Mouse (Mus musculus) urinary bladder, adult 18-20 months (tissue): ENCODE measurements around the gene Palm3.
"Not testable (repeated sequence)": the region's sequence is repeated elsewhere in the genome, so short reads cannot be mapped to it uniquely, and the experiment has no call there.

Source experiments
- DNase-seq, 2 experiments: peaks; one replicate each; pipeline ENCODE4 v3.0.0; 2022; ENCODE audit warnings: low spot score in 2 of 2, mixed read lengths in 2 of 2

Palm3 gene

DNA sequence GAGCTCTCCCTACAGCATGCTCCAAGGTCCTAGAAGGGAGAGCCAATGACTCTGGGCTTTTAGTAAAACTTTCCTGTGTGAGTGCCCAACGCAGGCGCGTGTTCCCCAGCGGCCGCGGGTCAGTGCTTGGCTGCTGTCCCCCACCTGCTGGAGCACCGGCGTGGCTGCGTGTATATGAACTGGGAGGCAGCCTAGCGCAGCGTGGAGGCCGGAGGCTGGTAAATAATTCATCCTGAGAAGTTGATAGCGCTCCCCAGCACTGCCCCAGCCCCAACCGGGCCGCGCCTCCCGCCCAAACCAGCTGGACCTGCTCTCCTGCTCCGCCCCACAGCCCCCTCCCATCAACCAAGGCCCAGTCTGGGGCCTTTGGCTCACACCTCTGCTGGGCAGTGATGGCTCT lies at the start of gene Palm3:
Palm3 (plus strand) TSS at position 376 of the 400 bp plus-strand sequence.
- no peak for DNase-seq

DNA sequence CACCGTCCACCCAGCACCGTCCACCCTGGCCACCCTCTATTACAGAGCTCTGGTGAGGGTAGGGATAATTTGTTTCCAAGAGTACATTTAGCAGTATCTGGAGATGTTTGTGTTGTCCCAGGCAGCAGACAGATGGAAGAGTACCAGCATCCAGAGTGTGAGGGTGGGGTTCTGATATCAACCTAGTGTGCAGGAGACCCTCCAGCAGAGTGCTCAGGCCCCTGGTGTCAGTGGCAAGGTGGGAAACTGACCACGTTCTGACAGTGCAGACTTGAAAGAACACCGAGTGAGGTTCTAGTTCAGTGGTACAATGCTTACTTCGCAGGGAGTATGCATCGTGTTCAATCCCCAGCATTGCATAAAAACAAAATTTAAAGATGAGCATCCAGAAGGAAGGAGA lies 49.6 kb upstream of the Palm3 start:
- no peak for DNase-seq

DNA sequence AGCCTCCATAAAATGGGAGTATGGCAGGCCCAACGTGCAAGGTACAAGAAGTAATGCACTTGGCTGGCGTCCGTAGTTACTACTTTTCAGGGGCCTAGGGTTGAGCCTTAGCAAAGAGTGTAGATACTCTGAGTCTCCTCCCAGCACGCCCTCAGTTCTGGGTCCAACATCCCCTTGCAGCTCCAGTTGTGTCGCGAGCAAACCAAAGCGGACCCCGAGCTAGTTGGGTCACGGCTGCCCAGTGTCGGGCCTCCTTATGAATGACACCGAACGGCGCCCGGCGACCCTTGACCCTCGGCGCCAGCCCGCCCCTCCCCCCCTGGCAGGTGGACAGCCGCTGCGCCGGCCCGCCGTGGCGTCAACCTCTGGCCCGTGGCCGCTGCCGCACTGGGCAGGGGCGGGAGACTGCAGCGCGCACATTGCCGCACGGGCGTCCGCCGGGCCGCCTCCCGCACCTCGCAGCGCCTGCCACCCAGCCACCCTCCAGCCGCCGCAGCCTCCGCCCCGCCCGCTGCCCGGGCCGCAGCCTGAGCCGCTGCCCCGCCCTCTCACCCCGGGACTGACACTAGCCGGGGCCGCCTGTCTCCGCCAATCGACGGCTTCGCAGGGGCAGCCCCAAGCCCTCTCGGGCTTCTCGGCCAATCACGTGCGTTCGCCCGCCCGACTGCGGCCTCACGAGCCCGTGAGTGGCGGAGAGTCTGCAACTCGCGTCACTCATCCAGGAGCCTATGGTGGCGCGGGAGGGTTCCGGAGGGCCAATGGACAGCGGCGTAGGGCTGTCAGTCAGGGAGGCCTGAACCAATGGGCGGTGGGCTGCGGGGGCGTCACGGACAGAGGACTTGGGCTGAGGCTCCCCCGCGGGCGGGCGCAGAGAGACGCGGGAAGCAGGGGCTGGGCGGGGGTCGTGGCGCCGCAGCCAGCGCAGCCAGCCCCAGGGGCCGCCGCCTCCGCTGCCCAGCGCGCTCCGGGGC lies 48.8 kb upstream of the Palm3 start, which contains the start of gene Prkaca:
Prkaca (plus strand) TSS at position 844 of the 971 bp plus-strand sequence.
- DNase-seq, result peak; percentile 86 to 98

DNA sequence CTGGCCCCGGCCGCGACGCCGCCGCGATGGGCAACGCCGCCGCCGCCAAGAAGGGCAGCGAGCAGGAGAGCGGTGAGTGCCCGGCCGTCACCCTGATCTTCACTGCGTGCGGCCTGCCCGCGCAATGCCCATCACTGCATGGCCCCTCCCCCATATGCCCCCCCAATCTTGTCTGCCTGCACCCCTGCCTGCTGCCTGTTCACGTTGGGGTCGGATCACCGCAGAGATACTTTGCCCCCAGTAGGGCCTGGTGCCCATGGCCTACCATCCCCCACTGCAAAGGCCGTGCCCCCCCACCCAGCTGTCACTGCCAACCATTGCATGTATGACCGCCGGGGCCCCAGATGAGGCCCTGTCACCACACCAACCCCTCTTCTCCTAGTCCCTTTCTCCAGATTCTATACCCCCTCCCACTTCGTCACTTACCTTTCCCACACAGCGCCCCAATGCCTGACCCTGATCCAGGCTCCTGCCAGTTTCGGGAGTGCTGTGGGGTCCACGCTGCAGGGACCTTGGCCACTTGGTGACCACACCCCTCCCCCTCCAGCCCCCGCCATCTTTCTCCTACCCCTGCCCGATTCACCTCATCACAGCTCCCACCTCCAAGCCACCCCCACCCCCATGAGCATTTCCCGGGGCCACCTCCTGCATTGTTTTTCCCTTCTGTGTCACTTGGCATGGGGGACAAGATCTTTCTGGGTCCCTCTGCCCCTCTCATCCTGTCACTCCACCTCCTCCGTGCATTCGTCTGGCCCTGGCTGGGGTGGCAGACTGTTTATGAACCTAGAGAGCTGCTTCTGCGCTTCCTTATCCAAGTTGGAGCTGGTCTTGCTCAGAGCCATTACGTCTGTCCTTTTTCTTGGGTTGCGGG lies 47.9 kb upstream of the Palm3 start:
- no peak for DNase-seq

DNA sequence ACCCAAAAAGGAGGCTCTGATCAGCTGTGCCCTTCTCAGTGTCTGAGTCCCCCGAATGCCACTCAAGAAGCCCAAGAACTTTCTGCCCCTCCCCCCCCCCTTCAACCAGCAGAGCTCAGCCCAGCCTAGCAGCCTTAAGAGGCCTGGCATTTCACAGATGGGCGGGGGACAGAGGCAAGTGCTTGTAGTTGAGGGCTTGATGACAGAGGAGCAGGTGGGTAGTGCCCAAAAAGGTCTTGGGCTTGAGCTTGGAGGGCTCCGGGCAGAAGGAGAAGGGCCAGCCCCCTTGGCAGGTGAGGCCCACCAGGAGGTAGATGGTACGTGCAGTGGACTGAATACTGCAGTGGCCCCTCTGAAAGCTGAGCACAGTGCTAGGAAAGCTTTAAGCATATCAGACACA lies 46.8 kb upstream of the Palm3 start:
- DNase-seq, result no peak

DNA sequence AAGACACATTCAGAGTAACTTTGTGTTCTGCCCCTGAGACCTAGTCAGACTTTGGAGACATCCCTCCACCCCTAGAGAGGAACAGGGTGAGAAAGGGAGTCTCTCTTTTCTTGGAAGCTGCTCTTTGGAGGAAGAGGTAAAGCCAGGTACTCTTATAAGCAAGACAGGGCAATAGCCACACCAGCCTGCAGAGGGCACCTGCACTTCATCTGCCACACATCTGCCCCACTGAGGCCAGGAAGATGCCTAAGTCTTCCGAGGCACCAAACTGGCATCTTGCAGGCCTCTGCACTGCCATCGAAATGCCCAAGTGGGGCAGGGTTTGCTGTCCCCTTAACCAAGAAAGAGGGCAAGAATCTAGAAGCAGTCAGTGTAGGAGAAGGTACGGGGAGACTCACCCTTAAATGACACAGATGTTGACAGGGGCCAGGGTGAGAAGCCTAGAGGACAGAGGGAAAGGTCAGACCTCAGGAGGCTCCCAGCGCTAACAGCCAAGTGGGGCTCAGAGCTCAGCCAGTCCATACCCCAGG lies 45.1 kb upstream of the Palm3 start:
- no peak for DNase-seq

DNA sequence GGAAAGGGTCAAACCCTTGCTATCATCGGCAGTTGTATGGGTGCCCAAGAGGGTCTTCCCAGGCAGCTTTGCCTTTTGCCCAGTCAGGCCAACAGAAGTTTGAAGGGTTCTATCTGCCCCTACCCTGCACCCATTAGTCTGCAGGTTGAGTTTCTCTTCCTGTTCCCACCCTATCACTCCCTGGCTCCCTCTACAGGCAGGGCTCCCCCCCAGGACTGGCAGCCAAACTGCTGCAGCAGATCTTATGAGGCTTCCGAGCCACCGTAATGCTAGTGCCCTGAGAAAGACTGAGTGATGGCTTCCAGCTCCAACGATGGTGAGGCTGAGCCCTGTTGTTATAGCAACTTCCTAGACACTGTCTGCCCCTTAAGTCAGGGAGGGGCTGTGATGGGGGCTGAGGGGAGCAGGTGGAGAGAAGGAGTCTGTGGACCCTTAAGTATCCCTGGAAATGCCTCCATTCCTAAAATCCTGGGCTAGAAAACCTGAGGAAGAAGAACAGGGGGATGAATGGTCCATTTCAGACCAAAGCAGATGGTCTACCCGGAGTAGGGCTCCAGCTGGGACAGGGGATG lies 44.4 kb upstream of the Palm3 start:
- no peak for DNase-seq

DNA sequence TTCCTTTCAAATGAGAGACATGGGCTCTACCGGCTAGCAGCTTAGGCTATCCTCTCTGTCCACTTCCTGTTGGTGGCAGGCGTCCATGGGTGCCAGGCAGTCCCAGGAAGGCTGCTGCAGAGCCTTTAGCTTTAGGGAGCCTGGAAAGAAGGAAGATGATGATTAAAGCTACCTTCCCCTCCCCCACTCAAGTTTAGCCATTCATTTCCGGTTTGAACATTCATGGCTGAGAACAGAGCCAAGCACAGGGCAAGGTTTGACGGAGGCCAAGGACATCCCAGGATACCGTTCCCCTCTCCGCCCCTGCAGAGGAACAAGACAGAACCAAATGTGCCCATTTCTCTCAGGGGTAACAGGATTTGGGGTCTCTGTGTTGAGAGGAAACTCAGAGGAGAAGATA lies 43.6 kb upstream of the Palm3 start:
- no peak for DNase-seq

DNA sequence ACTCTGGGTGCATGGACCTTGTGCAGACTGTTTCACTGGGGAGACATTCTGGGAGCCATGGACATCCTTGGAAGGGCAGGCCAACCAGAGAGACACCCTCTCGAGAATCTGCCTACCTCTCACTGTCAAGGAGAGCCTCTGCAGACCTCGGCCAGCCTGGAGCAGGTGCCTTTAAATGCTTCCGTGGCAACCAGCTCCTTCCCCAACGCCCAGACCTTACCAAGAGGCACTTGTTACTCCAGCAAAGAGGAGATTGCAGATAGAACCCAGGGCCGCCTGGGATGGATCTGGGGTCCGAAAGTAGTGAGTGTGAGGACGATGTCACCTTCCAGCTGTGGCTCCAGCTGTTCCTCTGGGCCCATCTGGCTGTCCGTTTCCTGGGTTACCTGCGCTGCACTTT lies 43.1 kb upstream of the Palm3 start:
- DNase-seq, result no peak

DNA sequence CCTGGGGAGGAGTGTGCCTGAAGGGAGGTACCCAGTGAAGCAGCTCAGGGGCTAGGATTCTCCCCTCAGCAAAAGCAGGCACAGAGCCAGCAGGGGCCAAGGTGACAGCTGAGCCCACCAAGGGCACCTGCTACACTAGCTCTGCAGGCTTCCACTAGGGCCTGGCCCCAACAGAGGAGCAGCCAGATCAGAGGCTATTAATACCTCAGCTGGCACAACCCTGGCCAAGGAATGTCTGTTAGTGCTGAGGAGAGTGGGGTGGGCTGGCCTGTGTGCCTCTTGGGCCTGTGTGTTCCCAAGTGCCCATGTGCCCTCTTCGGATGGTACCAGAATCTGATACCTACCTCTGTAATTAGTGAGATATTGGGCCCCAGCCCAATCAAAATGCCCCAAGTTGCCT lies 41.0 kb upstream of the Palm3 start:
- DNase-seq, result no peak

DNA sequence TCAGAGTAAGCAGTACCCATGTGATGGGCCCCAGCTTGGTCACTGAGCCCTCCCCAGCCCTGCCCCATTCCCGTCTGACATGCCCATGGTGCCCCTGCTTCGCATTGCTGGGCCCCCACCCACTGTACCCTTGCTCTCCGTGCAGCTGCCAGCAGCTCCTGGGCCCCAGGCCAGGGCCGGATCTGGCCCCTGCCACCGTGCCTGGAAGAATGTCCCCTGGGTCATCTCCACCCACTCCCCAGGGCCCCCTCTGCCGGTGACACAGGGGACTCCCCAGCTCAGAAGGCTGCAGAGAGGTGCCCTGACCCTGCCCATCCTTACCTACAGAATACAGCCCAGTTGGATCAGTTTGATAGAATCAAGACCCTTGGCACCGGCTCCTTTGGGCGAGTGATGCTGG lies 40.4 kb upstream of the Palm3 start:
- DNase-seq, result no peak

DNA sequence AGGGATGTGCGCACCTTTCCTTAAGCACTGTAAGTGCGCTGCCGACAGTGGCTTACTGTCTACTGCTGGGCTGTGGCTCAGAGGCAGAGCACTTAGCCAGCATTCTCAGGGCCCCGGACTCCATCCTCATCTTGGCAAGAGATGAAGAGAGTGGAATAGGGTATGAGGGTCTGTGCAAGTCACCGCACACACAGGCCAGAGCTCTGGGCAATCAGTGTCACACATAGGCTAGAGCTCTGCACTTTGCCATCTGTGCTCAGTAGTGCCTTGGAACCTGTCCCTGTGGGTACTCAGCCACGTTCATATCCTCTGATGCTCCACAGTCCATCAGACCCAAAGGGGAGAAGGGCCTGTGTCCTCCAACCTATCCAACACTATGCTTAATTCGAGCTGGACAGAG lies 39.7 kb upstream of the Palm3 start:
- no peak for DNase-seq

DNA sequence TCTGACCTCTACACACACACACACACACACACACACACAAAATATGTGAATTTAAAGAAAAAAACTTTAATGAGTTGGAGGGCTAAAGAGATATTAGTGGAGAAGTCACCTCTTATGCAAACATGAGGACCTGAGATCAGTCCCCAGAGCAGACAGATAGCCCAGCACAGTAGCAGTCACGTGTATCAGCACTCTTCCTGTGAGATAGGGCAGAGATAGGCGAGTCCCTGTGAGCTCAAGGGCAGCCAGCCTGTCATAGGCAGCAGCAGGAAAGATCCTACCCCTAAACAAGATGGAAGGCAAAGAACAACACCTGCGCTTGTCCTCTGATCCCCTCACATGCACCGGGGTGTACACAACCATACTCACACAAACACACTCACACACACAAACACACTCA lies 38.8 kb upstream of the Palm3 start:
- no peak for DNase-seq

DNA sequence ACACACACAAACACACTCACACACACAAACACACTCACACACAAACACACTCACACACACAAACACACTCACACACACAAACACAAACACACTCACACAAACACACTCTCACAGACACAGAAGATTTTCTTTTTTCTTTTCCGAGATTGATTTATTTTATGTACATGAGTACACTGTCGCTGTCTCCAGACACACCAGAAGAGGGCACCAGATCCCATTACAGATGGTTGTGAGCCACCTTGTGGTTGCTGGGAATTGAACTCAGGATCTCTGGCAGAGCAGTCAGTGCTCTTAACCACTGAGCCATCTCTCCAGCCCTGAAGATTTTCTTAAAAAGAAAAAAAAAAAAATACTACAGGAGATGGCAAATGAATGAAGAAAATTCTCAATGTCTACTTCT lies 38.0 kb upstream of the Palm3 start:
- DNase-seq, result not testable (repeated sequence)

DNA sequence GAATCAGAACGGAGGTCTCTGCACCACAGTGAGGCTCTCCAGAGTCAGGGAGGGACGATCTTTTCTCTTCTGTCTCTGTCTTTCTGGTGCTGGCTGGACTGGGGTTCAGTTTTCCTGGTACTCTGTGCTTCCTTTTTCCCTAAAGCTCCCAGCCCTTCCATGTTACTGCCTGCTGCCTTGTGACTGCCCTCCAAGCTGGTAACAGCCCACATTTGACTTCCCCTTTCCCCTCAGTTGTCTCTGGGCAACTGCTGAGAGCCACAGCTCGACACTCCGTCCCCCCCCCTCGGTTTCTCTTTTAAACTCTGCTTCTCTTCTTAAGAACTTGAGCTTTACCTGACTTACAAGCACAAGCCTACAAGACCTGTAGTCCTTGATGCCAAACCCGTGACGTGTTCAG lies 32.0 kb upstream of the Palm3 start:
- no peak for DNase-seq

DNA sequence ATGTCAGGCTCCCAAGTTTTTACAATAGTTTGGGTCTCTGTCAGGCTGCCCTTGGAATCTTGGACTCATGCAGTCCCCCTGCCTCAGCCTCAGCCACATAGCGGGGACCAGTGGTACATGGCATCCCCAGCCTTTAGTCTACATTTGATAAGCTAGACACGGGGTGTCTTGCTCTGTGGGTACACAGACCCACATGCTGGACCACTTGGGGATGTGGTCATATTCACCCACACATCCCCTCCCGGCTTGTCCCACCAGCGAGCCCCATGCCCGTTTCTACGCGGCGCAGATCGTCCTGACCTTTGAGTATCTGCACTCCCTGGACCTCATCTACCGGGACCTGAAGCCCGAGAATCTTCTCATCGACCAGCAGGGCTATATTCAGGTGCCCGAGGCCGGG lies 31.1 kb upstream of the Palm3 start:
- no peak for DNase-seq

DNA sequence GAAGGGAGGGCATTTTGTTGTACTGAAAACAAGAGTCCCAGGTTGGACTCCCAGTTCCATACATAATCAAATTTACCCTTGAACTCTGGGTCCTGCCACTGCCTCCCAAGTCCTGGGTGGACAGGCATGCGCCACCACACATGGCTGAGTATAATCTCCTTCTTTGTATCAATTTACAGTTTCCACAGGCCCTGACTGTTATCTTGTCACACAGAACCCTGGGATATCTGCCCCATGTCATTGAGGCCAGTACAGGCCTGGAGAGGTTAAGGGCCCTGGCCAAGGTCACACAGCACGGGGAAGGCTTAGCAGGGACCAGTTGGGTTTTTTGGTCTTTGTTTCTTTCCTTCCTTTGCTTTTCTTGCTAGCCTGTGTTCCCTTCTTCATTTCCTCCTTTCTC lies 28.8 kb upstream of the Palm3 start:
- DNase-seq, result no peak

DNA sequence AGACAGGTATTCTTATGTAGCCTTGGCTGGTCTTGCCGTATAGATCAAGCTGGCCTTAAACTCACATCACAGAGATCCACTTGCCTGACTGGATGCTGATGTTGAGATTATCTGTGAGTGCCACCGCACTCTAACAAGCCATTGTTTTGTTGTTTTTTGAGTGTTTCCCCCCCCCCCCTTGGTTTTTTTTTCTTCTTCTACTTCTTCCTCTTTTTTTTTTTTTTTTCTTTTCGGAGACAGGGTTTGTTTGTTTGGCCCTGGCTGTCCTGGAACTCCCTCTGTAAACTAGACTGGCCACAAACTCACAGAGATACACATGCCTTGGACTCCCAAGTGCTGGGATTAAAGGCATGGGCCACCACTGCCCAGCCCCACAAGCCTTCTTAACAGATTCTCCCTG lies 27.2 kb upstream of the Palm3 start:
- DNase-seq, result no peak

DNA sequence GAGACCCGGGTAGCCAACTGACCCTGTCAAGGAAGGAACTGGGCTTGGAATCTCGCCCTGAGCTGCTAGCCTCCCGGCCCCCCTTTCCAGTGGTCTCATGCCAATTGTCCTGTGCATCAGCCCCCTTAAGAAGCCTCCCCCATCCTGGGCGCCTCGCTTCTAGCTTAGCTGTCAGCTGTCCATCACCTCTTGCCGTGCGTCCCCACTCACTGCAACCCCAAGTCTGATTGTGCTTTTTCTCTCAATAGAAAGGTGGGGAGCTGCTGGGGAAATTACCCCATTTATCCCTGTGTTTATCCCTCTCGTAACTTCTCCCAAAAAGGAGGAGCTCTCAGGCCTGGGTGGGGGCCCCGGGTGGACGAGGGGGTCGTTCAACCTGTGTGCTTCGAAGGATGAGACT lies 25.3 kb upstream of the Palm3 start:
- DNase-seq, result no peak

DNA sequence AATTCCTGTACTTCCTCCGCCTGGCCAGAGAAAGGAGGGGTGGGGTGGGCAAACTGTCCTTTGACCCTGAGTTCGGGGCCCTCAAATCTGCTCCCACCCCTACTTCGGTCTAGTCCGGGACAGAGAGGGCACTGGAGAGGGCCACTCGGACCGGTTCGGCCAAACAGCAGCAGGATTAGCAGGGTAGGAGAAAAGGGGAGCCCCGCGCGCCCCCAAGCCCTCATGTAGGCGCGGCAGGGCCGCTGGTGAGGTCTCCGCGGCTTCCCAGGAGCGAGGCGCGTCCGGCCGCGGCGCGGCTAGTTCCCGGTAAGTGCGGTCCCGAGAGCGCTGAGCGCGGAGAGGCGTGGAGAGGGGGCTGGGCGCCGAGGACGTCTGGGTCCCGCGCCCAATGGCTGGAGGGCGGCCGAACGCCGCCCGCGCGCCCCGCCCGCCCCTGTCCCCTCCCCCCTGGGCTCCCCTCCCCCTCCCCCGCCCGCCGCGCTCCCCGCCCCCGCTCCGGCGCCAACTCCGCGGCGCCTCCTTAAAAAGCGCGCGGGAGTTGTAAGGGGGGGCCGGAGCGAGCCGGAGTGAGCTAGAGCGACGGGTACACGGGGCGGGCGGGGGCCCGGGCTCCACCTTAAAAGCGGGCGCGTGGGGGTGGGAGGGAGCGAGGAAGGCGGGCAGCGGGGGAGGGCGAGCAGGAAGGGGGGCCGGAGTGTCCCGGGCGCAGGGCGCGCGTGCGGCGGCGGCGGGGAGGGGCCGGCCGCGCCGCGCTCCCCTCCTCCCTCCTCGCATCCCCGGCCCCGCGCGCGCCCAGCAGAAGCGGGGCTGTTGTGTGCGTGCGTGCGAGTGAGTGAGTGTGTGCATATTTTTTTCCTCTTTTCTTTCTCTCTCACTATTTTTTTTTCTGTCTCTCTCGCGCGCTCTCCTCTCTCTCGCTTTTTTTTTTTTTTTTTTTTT lies 24.4 kb upstream of the Palm3 start:
- peak; percentile 85 to 87 for DNase-seq
